Mouse (Mus musculus) inflammation-experienced regulatory T-cells, adult 6 months (primary cell): ENCODE data around the gene Eif3j1. TPM values are rescaled to one million over a fixed set of nuclear protein-coding genes. Genes with fewer than 3 reads are reported as not detected.
"Not testable (repeated sequence)": the region's sequence is repeated elsewhere in the genome, so short reads cannot be mapped to it uniquely, and the experiment has no call there.

Source experiments
- ATAC-seq: one replicate; pipeline ENCODE4 v1.8.0; 2017
- polyA plus RNA-seq, 3 experiments: library from polyadenylated mRNA; unstranded; fragments of 100-300 nt; shearing (Covaris generic); gene quantifications; one replicate each; pipeline ENCODE4 v1.2.1; 2017

Gene Eif3j1
- polyA plus RNA-seq = 1 to 10 TPM; 2.7 to 4.4 (median 3.1) TPM

GRCm38 (mm10) chr2:122027862-122028755 is at the start of gene Eif3j1:
Gene Eif3j1, plus strand, starts transcription at chr2:122028546.
- ATAC-seq = peak; percentile 93

DNA sequence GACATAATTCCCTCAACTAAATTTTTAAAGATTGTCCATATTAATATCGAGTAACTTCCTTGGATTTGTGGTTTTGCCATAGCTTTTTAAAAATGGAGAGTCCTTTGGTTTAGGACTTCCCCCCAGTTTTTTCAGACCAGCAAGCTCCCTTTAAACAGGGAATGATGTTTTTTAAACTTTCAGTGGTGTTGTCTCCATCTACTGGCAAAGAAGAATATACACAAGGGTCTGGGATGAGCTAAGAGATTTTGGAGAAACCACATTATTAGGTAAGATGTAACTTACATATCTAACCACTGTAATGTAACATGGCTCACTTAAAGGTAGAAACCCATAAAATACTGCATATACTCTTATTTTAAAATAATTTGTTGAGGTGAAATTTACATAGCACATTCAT is 32.6 kb upstream of the Eif3j1 start:
- no peak for ATAC-seq

DNA sequence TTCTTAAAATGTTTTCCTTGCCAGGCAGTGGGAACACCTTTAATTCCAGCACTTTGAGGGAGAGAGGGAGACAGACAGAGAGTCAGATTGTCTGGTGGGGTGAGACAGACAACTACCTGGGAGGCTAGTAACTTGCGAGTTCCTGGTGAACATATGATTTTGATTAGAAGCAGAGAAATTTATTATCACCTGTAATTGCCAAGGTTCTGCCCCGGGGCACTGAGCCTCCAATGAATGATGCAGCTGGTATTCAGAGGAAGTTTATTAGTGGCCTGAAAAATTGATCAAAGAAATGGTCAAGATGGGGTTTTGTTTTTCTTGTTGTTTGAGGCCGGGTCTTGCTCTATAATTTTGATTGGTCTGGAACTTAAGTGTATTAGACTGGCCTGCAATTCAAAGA is 19.5 kb upstream of the Eif3j1 start:
- no peak for ATAC-seq

DNA sequence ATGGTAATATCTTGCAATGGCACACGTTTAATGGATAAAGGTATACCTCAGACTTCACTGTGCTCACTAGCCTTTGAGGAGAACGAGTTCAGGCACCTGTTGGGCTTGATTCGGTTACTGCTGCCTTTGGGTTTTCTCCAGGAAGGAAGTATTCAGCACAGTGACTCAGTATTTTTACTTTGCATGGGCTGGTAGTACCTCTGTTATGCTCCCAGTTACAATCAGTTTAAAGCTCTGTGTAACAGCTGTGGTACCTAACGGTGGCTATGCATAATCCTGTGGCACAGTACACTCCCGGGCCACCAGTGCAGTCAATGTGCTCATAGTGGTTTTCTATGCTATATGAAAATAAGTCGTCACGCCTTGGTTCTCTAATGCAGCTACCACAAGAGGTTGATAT is 16.9 kb upstream of the Eif3j1 start:
- no peak for ATAC-seq

- no peak for ATAC-seq
These were observed 9.6 kb upstream of the Eif3j1 start for GRCm38 (mm10) chr2:122018705-122019104.

GRCm38 (mm10) chr2:122022284-122022683 is 6.1 kb upstream of the Eif3j1 start:
- peak; percentile 54 for ATAC-seq

DNA sequence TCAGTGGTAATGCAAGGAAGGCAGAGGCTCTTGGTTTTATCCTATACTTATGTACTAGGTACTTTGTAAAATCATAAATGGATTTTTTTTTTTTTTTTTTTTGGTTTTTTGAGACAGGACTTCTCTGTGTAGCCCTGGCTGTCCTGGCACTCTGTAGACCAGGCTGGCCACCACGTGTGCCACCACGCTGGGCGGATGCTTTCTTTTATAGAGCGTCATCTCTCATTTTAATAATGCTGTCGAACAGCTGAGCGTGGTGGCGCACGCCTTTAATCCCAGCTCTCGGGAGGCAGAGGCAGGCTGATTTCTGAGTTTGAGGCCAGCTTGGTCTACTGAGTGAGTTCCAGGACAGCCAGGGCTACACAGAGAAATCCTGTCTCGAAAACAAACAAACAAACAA is 1.3 kb upstream of the Eif3j1 start:
- not testable (repeated sequence) for ATAC-seq

GRCm38 (mm10) chr2:122028756-122029700 is 682 bp downstream of the Eif3j1 start:
- ATAC-seq = no peak

DNA sequence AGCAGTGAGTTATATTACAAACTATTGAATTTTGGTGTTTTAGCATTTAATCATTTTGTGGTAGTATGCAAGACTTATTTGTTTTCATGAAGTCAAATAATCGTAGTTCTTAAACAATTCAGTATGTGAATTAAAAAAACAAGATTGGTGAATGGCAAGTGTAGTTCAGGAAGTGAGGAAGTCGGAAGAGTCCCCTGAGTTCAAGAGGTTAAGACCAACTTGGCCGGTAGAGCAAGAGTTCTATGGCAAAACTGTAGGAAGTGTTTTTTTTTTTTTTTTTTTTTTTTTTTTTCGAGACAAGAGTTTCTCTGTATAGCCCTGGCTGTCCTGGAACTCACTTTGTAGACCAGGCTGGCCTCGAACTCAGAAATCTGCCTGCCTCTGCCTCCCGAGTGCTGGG is 3.6 kb downstream of the Eif3j1 start:
- no peak for ATAC-seq

DNA sequence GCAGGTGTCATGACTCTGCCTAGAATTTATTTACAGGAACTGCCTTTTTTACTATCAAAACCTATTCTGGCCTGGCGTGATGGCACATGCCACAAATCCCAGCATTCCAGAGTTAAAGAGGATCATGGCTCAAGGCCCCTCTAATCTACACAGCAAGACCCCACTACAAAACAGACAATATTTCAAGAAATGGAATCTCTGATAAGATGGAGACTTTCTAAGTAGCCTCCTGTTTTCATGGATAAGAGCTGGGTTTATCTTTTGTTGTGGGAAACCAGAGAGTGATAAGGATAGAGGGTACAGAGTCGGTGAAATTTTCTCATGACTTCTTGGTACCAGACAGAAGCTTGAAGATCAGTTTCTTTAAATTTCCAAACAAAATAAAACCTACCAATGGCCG is 7.7 kb downstream of the Eif3j1 start:
- ATAC-seq = no peak

DNA sequence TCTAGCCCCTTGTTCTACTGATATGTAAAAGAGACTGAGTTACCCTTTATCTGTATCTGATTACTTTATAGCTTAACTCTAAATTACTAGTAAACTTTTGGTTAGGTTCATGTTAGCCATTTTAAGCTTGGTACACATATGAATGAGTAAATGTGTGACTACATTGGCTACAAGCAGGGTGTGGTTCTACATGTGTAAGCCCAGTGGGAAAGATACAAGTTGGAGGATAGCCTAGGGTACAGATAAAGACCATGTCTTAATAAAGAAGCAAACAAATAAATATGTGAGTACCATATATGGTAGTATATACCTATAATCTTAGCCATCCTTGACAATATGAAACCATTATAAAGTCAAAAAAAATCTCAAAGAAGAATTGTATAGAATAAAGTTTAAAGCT is 15.6 kb downstream of the Eif3j1 start:
- ATAC-seq = no peak

GRCm38 (mm10) chr2:122059365-122060115 is 31.2 kb downstream of the Eif3j1 start:
- no peak for ATAC-seq

- ATAC-seq = no peak
These were observed 37.0 kb downstream of the Eif3j1 start for GRCm38 (mm10) chr2:122065200-122065969.

DNA sequence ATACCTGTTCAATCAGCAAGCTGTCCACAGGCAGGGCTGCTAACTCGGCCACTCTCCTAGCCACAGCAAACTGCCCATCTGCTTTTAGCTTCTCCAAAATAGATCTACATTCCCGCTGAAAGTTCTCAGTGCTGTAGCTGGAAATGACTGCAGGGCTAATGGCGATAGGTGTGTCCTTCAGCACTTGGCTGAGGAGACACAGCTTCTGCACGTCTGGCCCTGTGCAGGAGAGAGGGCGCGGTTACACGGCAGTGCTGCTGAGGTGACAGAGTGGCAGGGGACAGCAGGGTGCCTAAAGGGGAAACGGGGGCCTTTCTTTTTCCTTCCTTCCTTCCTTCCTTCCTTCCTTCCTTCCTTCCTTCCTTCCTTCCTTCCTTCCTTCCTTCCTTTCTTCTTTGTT is 37.9 kb downstream of the Eif3j1 start:
- ATAC-seq = no peak

GRCm38 (mm10) chr2:122069144-122069912 is 41.0 kb downstream of the Eif3j1 start:
- ATAC-seq = no peak

GRCm38 (mm10) chr2:122069922-122070321 is 41.6 kb downstream of the Eif3j1 start:
- peak; percentile 65 for ATAC-seq

DNA sequence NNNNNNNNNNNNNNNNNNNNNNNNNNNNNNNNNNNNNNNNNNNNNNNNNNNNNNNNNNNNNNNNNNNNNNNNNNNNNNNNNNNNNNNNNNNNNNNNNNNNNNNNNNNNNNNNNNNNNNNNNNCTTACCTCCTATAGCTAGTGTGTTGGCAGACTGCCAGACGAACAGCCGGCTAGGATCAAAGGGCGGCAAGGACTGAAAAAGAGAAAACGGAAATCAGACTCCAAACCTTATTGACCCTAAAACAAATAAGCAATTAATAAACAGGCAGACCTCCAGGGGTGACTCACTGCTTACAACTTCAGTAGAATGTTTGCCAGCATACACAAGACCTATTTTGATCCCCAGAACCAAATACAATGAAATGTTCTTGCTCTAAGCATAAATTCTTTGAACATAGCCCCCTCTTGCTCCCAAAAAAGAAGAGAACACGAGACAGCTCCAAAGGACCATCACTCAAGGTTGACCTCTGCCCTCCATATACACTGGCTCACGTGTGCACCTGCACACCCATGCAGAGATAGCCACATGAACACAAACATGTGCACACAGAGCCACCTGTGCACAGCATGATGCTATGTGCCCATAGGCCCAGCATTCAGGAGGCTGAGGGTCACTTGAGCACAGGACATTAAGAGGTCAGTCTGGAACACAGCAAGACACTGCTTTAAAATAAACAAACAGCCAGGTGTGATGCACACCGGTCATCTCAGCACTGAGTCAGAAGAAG is 53.5 kb downstream of the Eif3j1 start:
- no peak for ATAC-seq

- ATAC-seq = no peak
These were observed 58.1 kb downstream of the Eif3j1 start for GRCm38 (mm10) chr2:122086446-122086845.

- ATAC-seq = no peak
These were observed 65.5 kb downstream of the Eif3j1 start for GRCm38 (mm10) chr2:122093844-122094243.

GRCm38 (mm10) chr2:122097686-122098085 is 69.3 kb downstream of the Eif3j1 start:
- not testable (repeated sequence) for ATAC-seq
